Mouse (Mus musculus): Measurements from ENCODE around the gene Klhl1. TPM values are rescaled to one million over a fixed set of nuclear protein-coding genes. Genes with fewer than 3 reads are reported as not detected.

Klhl1 gene
- polyA plus RNA-seq, 1 experiment: 0.01 TPM

DNA sequence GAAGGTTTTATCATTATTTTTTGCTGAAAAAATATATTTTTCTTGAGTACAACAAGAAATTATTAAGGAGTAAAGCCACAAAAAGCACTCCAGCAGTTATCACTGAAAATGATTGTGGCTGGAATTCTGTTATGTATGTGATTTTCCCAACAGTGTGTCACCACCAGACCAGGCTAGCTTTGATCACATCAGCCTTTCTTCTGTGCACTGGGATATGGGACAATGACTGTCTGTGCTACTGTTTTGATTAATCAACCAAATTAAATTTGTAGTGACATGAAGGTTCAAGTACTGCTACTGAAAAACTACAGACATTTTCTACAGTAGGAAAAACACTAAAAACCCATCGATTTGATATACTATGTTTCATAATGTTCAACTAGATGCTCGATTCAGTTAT lies 344.4 kb downstream of the Klhl1 start:
- H3K27me3 ChIP-seq (ENCODE audit: control insufficient read depth, insufficient read depth, low read length): no peaks in the 10 kb centered on the region
- no peaks in the 10 kb centered on the region for H3K36me3 ChIP-seq (ENCODE audit: control insufficient read depth, insufficient read depth, low read length)
- H3K4me3 ChIP-seq (ENCODE audit: low read depth, low read length): no peak overlapping the region
- H3K27ac ChIP-seq (ENCODE audit: insufficient read depth, low read depth, low read length): no peak overlapping the region
- H3K4me1 ChIP-seq (ENCODE audit: control insufficient read depth, insufficient read depth, insufficient read length, low read length): no peaks in the 10 kb centered on the region
- WGBS: 78% methylated on average over 2 of the region's 2 CpGs
- TF ChIP-seq CTCF (IDR thresholded peaks at IDR 0.05; ENCODE audit: extremely low read depth, insufficient read length, insufficient replicate concordance, low read depth, low read length) (no peak), POLR2A (IDR thresholded peaks at IDR 0.05; ENCODE audit: low read depth, low read length) (no peak)

DNA sequence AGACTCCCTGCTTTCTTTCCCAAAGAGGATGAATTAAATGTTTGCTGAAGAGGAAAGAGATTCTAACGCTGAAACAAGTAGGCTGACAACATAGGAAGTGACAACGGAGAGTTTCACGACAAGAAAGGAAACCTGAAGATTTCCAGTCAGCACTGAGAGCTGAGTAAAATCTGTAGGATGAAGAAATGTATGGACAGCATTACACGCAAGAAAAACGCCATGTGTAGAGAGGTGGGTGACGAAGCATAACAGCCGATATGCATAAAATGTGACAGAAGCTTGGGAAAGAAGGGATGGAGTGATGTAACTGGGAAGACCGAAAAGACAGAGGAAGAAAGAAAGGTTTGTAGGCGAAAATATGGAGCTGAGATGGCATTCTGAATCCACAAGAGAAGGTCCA lies 375.8 kb downstream of the Klhl1 start:
- Histone ChIP-seq H3K4me3 (ENCODE audit: low read depth, low read length) (no peak overlapping the region), H3K27me3 (ENCODE audit: control insufficient read depth, insufficient read depth, low read length) (no peaks in the 10 kb centered on the region), H3K36me3 (ENCODE audit: control insufficient read depth, insufficient read depth, low read length) (no peaks in the 10 kb centered on the region), H3K4me1 (ENCODE audit: control insufficient read depth, insufficient read depth, insufficient read length, low read length) (no peaks in the 10 kb centered on the region), H3K27ac (ENCODE audit: insufficient read depth, low read depth, low read length) (no peak overlapping the region)
- TF ChIP-seq CTCF (IDR thresholded peaks at IDR 0.05; ENCODE audit: extremely low read depth, insufficient read length, insufficient replicate concordance, low read depth, low read length) (no peak), POLR2A (IDR thresholded peaks at IDR 0.05; ENCODE audit: low read depth, low read length) (no peak)
- WGBS: 76% methylated on average over 9 of the region's 9 CpGs

DNA sequence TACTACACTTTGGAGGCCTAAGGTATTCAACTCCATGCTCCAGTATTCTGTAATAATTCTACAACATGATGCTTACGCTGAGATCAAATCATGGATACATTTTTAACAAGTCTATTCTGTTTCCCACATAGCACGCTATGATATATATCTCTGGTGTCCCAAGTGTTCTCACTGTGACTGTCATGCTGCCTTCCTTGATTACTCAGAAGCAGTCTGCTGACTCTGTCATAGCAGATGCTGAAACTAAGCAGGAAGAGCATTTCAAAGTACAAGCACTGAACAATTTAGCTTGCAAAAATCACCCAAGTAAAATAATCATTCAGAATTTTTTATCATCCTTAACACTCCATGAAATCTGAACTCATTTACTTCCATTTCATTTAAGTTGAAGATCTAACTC lies 378.7 kb downstream of the Klhl1 start:
- Histone ChIP-seq H3K4me3 (ENCODE audit: low read depth, low read length) (no peak overlapping the region), H3K4me1 (ENCODE audit: control insufficient read depth, insufficient read depth, insufficient read length, low read length) (no peaks in the 10 kb centered on the region), H3K36me3 (ENCODE audit: control insufficient read depth, insufficient read depth, low read length) (no peaks in the 10 kb centered on the region), H3K27ac (ENCODE audit: insufficient read depth, low read depth, low read length) (no peak overlapping the region), H3K27me3 (ENCODE audit: control insufficient read depth, insufficient read depth, low read length) (no peaks in the 10 kb centered on the region)
- 94% methylated on average over 2 of the region's 2 CpGs for WGBS
- TF ChIP-seq POLR2A (IDR thresholded peaks at IDR 0.05; ENCODE audit: low read depth, low read length) (no peak), CTCF (IDR thresholded peaks at IDR 0.05; ENCODE audit: extremely low read depth, insufficient read length, insufficient replicate concordance, low read depth, low read length) (no peak)

DNA sequence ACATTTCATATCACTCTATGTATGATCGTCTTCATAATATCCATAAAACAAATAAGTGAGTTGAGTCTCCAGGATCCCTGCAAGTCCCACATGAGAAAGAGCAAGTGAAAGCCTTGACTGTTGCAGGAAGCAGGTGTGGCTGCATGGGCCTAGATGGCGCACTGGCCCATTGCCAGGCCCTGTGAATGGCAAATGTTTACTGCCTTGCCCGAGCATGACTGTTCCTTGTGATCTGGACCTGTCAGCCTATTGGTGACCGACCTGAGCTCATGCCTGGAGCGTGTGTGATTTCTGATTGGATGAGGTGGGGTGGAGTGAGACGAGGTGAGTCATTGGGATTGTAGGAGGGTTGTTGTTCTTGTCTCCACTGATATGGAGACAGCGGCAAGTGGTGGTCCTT lies 411.5 kb downstream of the Klhl1 start:
- H3K4me3 ChIP-seq (ENCODE audit: low read depth, low read length): no peak overlapping the region
- no peaks in the 10 kb centered on the region for H3K27me3 ChIP-seq (ENCODE audit: control insufficient read depth, insufficient read depth, low read length)
- TF ChIP-seq POLR2A (IDR thresholded peaks at IDR 0.05; ENCODE audit: low read depth, low read length) (no peak), CTCF (IDR thresholded peaks at IDR 0.05; ENCODE audit: extremely low read depth, insufficient read length, insufficient replicate concordance, low read depth, low read length) (no peak)
- H3K36me3 ChIP-seq (ENCODE audit: control insufficient read depth, insufficient read depth, low read length): no peaks in the 10 kb centered on the region
- WGBS: 72% methylated on average over 7 of the region's 7 CpGs
- H3K4me1 ChIP-seq (ENCODE audit: control insufficient read depth, insufficient read depth, insufficient read length, low read length): no peaks in the 10 kb centered on the region
- no peak overlapping the region for H3K27ac ChIP-seq (ENCODE audit: insufficient read depth, low read depth, low read length)

DNA sequence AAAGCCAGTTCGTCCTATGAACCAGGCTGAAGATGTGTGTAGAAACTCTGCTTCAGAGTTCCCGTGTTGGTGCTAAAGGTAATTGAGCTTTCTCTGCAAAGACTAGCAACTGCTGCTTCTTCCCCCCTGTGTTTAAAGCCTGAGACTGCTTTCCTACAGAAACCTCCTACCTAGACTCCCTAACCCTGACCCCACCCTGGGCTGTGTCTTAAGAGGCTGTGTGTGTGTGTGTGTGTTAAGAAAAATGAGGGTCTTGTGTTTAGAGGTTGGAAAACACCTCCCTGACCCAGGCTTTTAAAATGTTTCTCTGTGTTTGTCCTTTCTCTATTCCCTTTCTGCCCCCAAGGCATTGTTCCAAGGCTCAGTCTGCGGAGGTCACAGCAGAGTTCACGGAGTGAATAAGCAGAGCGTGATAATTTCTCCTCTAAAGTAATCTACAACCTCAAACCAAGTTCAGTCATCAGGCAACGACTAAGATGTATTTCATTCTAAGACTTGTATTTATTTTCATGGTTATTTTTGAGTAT lies 437.2 kb downstream of the Klhl1 start:
- WGBS: 45% methylated on average over 6 of the region's 6 CpGs
- Histone ChIP-seq H3K4me3 (ENCODE audit: low read depth, low read length) (no peak overlapping the region), H3K27ac (ENCODE audit: insufficient read depth, low read depth, low read length) (no peak overlapping the region), H3K27me3 (ENCODE audit: control insufficient read depth, insufficient read depth, low read length) (no peaks in the 10 kb centered on the region), H3K36me3 (ENCODE audit: control insufficient read depth, insufficient read depth, low read length) (no peaks in the 10 kb centered on the region), H3K4me1 (ENCODE audit: control insufficient read depth, insufficient read depth, insufficient read length, low read length) (no peaks in the 10 kb centered on the region)
- TF ChIP-seq POLR2A (IDR thresholded peaks at IDR 0.05; ENCODE audit: low read depth, low read length) (no peak), CTCF (IDR thresholded peaks at IDR 0.05; ENCODE audit: extremely low read depth, insufficient read length, insufficient replicate concordance, low read depth, low read length) (no peak)

DNA sequence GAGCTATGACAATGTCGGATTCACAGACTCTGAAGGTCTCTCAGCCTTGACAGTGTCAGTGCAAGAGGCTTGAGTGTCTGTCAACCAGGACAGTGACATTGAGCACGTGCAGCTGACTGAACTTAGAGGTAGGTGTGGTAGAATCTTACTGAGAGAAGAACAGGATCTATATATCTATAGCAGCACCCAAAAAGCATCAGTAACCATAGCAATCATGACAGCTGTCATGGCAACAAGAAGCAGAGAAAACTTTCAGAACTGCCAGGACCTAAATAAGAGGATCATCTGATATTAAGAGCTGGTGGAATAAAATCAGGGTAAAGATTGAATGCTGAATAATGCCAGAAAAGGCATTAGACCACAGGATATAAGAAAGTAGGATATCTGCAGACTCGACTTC lies 453.0 kb downstream of the Klhl1 start:
- H3K36me3 ChIP-seq (ENCODE audit: control insufficient read depth, insufficient read depth, low read length): no peaks in the 10 kb centered on the region
- H3K27ac ChIP-seq (ENCODE audit: insufficient read depth, low read depth, low read length): no peak overlapping the region
- 69% methylated on average over 3 of the region's 3 CpGs for WGBS
- H3K27me3 ChIP-seq (ENCODE audit: control insufficient read depth, insufficient read depth, low read length): no peaks in the 10 kb centered on the region
- no peak for TF ChIP-seq POLR2A (IDR thresholded peaks at IDR 0.05; ENCODE audit: low read depth, low read length)
- no peak for TF ChIP-seq CTCF (IDR thresholded peaks at IDR 0.05; ENCODE audit: extremely low read depth, insufficient read length, insufficient replicate concordance, low read depth, low read length)
- H3K4me3 ChIP-seq (ENCODE audit: low read depth, low read length): no peak overlapping the region
- H3K4me1 ChIP-seq (ENCODE audit: control insufficient read depth, insufficient read depth, insufficient read length, low read length): no peaks in the 10 kb centered on the region
